Mouse (Mus musculus) midbrain, embryonic 13.5 days (tissue): Measurements from ENCODE around the gene Ehhadh. TPM values are rescaled to one million over a fixed set of nuclear protein-coding genes. Genes with fewer than 3 reads are reported as not detected.

Source experiments
- polyA plus RNA-seq: library from polyadenylated mRNA; unstranded; fragments of >200 nt; fragmentation: Nextera tagmentation; extraction: Ambion mirVana; gene quantifications from 2 replicates; pipeline ENCODE4 v1.2.1, GENCODE M21; 2015

The Ehhadh gene
- polyA plus RNA-seq, 1 experiment from 2014 or later, result 1.2 TPM

Other genes starting within 250 kb of the Ehhadh start
- gene 2510009E07Rik, start 93.1 kb downstream of the Ehhadh start, polyA plus RNA-seq, result 76.4 and 91.1 TPM in 2 replicates
- gene Map3k13, start 6.5 kb upstream of the Ehhadh start, polyA plus RNA-seq, result 7.6 and 8.3 TPM in 2 replicates
- gene Tmem41a, start 159.7 kb upstream of the Ehhadh start, polyA plus RNA-seq, result 28.3 and 28.9 TPM in 2 replicates
- gene Liph, start 207.9 kb upstream of the Ehhadh start, polyA plus RNA-seq, result 0.14 and 0.20 TPM in 2 replicates
- 48.1 and 50.1 TPM in 2 replicates for gene Senp2, start 221.7 kb upstream of the Ehhadh start, polyA plus RNA-seq